Mouse (Mus musculus) T-helper 2 cell (primary cell): Measurements from ENCODE around the gene Gpr152.

Source experiments
- in situ Hi-C: fragments of 300-600 bp; cut with MboI, MseI; formaldehyde crosslinking; loops from one replicate; pipeline ENCODE4 v1.15.1; 2025; ENCODE audit warnings: high pct_unique_total_duplicates

Gene Gpr152

GRCm38 (mm10) chr19:4139446-4139845 lies at the start of gene Gpr152:
Gene Gpr152, plus strand, starts transcription at chr19:4139787.
- in situ Hi-C loops, result loop anchor here (5.0 kb wide), 1 partner anchor 82 kb away; the partner anchor contains the start of gene Gstp3

- in situ Hi-C loops, result loop anchor here (5.0 kb wide), 1 partner anchor 33 kb away; the partner anchor contains the start of gene Gstp3
Observed at GRCm38 (mm10) chr19:4090446-4090845, 49.1 kb upstream of the Gpr152 start.

DNA sequence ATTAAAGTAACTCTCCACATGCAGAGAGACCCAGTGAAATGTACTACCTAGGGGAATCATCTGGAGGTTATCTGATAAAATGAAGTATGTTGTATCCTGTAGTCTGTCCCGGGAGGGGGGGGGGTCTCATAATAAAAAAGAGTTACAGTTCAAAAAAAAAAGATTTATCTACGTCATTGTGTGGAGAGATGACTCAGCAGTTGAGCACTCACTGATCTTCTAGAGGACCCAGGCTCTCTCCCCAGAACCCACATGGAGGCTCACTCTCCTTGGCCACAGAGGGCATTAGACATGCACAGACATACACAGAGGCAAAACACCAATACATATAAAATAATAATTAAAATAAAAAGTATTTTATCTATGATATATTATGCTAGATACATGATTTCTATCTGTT lies 48.2 kb upstream of the Gpr152 start:
- in situ Hi-C loops, result loop anchor here (5.0 kb wide), 1 partner anchor 34 kb away; the partner anchor contains the start of gene Gstp3

DNA sequence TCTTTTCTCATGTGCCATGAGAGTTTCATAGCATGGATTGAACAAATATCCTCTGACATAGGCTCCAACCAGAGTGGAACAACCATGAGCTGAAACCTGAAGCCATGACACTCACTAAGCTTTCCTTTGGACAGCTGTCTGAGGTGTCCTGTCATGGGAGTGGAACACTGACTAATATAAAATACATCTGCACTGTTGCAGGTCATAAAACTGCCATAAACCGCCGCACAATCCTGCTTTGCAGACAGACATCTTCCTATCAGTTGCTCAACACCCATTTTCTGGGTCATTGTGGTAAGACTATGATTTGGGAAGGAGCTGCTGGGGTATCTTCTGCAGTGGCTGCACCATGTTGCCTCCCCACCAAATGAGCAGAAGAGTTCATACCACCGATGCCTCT lies 46.8 kb upstream of the Gpr152 start:
- in situ Hi-C loops, result loop anchor here (5.0 kb wide), 1 partner anchor 35 kb away; the partner anchor contains the start of gene Gstp3

DNA sequence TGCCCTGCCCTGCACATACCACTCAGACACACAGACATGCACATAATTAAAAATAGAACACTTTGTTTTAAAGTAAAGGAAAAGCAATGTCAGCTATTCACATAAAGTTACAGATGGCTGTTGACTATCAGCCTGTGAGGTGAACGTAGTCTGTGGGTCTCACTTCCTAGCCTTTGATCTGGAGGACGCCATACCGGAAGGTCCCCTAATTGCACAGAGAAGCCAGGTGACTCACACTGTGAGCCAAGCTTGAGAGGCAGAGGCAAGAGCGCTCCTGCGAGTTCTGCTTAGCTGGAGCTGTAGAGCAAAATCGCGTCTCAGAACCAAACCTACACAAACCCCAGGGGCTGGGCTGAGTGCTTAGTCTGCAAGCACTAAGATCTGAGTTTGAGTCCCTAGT lies 45.8 kb upstream of the Gpr152 start:
- in situ Hi-C loops, result loop anchor here (5.0 kb wide), 1 partner anchor 36 kb away; the partner anchor contains the start of gene Gstp3

DNA sequence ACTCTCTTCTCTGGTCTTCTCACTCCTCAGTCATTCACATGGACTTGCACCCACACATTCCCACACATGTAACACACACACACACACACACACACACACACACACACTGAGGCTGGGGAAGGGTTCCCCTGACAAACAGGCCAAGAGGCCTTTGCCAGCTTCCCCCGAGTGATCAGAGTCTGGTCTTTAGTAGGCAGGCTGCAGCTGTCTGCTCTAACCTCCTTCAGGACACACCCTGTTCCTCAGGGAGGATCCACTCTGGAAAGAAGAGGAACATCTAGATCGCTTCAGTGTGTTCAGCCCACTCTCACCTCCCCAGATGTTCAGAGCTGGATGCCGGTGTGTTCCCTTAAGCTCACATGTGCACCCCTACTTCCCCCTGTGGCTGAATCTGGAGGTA lies 45.2 kb upstream of the Gpr152 start:
- in situ Hi-C loops, result loop anchor here (5.0 kb wide), 1 partner anchor 37 kb away; the partner anchor contains the start of gene Gstp3

DNA sequence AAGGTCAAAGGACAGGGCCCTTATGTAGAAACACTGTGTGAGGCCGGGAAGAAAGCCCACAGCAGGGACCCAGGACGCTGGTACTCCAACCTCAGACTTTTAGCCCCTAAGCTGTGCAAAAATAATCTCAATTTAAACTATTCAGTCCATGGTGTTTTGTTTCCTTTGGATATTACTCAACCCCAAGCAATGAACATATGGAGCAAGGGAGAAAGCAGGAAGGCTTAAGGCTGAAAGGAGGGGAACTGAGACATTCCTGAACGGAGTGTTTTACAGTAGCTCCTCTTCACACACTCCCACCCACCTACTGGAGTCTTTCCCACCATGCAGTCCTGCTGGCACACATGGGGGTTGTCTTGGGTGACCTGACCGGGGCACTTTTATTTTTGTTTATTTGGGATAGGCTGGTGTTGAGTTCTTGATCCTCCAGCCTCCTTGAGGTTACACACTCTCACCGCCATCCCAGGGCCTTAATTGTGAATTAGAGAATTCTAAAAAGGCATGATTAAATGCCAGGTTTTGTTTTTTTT lies 44.7 kb upstream of the Gpr152 start:
- in situ Hi-C loops, result loop anchor here (5.0 kb wide), 2 partner anchors 38 to 47 kb away; partner anchors contain the start of genes Cabp4 and Gstp3

GRCm38 (mm10) chr19:4095802-4096201 lies 43.8 kb upstream of the Gpr152 start:
- in situ Hi-C loops, result loop anchor here (5.0 kb wide), 1 partner anchor 46 kb away; the partner anchor contains the start of gene Cabp4

DNA sequence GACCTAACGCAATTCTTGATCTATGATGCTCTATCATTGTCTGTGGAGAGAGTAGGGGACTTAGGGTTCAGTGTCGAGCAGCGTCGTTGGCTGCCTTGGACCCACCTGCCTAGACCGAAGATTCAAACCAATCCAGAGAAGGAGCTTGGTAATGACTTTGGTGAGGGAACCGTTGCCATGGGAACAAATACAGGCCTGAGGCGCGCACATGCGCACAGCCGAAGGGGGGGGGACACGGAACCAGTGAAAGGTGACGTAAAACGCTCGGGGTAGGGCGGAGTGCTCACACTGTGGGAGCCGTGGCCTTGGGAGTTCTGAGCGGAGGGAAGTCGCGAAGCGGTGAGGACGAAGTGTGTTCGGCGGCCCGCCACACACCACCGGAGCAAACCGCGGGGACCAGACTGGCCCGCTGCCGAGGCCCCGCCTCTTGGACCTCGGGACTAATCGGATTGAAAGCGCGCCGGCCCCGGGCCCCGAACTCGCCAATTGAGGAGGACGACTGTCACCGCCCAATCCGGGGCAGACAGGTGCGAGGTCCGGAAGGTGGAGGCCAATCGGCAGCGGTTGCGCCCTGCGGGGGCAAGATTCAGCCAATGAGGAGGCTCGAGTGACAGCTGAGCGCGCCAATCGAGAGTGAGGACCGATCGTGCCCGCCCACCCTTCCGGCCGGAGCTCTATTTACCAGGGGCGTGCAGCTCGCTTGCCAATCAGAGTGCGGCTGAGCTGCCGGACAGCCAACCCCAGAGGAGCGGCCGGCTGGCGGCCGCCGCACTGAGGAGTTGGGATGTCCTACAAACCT lies 42.7 kb upstream of the Gpr152 start, which contains the start of gene Cdk2ap2:
Cdk2ap2 (plus strand) TSS at position 541 of the 799 bp plus-strand sequence.
- in situ Hi-C loops, result loop anchor here (5.0 kb wide), 1 partner anchor 45 kb away; the partner anchor contains the start of gene Cabp4

GRCm38 (mm10) chr19:4097441-4097825 lies 42.2 kb upstream of the Gpr152 start:
- in situ Hi-C loops, result loop anchor here (5.0 kb wide), 1 partner anchor 45 kb away; the partner anchor contains the start of gene Cabp4

DNA sequence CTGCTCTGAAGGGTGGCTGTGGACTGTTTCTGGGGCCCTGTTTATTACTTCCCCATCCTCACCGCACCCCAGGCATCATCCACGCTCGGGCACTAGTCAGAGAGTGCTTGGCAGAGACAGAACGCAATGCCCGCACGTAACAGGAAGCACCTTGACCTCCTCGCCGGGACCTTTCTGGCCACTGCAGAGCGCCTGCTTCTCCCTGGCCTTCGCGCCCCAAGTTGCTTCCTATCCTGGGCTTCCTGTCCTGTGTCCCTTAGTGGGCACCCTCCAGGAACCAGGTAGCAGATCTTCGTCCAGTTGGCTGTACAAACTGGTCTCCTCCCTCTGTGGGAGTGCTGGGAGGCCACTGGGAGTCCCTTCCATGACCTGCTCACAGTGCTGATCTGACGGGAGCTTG lies 41.2 kb upstream of the Gpr152 start:
- in situ Hi-C loops, result loop anchor here (5.0 kb wide), 1 partner anchor 44 kb away; the partner anchor contains the start of gene Cabp4

GRCm38 (mm10) chr19:4099056-4099455 lies 40.5 kb upstream of the Gpr152 start:
- in situ Hi-C loops, result loop anchor here (5.0 kb wide), 1 partner anchor 43 kb away; the partner anchor contains the start of gene Cabp4

- in situ Hi-C loops, result loop anchor here (5.0 kb wide), 1 partner anchor 42 kb away; the partner anchor contains the start of gene Cabp4
Observed at GRCm38 (mm10) chr19:4099837-4100717, 39.5 kb upstream of the Gpr152 start, which contains the start of gene Pitpnm1. Gene Pitpnm1, plus strand, starts transcription at chr19:4099998.

DNA sequence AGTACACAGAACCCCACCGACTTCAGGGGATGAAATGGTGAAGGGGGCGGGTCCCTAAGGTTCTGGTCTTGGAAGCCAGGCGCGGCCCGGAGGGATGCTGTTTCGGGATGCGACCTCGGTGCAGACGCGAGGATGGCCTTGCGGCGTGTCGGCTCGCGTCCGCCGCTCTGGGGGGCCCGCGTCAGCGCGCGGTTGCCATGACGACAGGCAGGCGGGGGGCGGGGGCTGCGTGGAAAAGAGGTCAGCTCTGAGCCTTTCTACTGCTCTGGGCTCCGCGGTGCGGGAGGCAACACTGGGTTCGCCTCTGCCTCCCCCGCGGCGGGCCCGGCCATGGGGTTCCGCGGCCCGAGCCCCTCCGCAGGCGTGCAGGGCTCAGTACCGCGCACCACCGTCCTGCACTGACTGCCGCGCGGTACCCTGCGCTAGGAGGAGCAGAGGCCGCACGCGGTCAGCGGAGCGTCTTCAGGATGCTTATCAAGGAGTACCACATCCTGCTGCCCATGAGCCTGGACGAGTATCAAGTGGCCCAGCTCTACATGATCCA lies 38.8 kb upstream of the Gpr152 start:
- in situ Hi-C loops, result no loop called here

DNA sequence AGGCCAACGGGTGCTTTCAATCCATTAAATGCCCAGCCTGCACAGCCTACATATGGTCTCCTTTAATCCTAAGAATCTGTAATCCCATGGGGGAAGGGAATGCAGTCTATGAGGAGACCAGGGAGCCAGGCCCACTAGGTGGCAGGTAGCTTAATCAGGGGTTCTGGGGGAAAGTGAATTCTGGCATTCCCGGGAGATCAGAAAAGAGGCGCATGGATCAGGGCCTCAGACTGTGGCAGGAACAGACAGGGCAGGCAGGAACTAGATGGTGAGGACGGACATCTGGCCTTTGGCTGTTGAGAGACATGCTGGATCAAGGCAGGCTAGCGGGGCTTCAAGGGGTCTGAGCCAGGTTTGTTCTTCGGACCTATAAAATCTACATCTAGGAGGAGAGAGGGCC lies 38.1 kb upstream of the Gpr152 start:
- in situ Hi-C loops, result no loop called here

DNA sequence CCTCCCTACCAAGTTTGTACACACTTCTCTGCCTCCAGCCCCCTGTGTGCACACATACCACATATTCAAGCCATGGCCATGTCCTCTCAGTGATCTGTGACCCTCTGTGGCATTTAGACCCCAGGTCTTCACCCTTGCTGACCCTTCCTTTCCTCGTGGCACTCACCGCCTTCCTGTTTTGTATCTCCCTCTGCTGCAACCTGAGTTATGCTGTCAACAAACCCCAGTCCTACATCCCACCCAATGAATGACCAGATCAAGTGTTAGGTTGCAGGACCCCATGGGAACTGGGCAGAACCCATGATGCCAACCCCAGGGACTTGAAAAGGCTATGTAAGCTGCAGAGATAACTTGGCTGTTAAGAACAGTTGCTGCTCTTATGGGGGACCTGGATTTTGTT lies 37.5 kb upstream of the Gpr152 start:
- in situ Hi-C loops, result no loop called here

- in situ Hi-C loops, result no loop called here
Observed at GRCm38 (mm10) chr19:4102626-4103025, 37.0 kb upstream of the Gpr152 start.

DNA sequence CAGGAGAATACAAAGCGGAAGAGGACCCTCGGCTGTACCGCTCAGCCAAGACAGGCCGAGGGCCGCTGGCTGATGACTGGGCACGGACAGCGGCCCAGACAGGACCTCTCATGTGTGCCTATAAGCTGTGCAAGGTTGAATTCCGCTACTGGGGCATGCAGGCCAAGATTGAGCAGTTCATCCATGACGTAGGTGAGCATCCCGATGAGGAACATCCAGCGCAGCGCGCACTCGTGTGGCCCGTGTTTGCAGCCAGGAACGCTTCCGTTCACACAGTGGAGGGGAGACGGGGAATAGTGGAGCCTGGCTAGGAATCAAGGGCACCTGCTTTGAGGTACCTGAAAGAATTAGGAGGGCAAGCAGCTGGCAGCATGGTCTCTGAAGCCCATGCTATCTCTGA lies 36.3 kb upstream of the Gpr152 start:
- in situ Hi-C loops, result no loop called here

DNA sequence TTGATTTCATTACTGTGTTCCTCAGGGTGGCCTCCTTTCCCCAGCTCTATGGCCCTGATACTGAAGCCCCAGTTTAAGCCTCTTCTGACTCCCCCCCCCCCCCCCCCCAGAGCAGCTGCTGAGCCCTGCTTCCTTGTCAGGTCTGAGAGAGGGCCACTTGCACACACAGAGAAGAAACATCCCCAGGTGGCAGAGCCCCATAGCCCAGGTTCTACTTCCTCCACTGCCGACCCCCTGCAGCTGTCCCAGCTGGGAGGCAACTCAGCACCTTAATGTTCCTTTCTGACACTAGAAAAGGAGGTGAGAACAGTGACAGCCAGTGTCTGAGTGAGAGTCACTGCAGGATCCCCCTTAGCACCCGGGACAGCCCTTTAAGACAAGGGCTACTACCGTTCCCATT lies 35.8 kb upstream of the Gpr152 start:
- in situ Hi-C loops, result no loop called here

DNA sequence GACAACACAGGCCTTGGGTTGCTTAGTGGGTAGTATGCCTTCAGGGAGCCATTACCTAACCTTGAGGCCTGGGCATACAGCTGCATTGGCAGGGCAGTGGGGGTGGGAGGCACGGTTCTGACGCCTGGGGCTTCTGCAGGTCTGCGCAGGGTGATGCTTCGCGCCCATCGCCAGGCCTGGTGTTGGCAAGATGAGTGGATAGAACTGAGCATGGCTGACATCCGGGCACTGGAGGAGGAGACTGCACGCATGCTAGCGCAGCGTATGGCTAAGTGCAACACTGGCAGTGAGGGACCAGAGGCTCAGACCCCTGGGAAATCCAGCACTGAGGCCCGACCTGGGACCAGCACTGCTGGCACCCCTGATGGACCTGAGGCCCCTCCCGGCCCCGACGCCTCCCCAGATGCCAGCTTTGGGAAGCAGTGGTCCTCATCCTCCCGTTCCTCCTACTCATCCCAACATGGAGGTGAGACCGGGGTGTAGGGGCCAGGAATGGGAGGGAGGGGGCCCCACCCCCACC lies 34.9 kb upstream of the Gpr152 start:
- in situ Hi-C loops, result no loop called here

DNA sequence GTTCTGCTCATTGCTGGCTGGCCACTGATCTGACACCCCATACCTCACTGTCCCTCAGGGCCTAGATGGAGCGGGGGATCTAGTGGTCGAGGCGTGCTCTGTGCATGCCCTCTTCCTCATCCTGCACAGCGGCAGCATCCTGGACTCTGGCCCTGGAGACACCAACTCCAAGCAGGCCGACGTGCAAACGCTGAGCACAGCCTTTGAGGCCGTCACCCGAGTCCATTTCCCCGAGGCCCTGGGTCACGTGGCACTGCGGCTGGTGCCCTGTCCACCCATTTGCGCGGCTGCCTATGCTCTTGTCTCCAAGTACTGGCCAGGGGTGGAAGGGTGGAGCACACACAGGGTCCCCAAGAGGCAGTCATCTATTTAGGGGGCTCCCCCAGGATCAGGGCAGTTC lies 32.9 kb upstream of the Gpr152 start:
- in situ Hi-C loops, result no loop called here
